Mouse (Mus musculus): ENCODE results near the gene Rexo5.

DNA sequence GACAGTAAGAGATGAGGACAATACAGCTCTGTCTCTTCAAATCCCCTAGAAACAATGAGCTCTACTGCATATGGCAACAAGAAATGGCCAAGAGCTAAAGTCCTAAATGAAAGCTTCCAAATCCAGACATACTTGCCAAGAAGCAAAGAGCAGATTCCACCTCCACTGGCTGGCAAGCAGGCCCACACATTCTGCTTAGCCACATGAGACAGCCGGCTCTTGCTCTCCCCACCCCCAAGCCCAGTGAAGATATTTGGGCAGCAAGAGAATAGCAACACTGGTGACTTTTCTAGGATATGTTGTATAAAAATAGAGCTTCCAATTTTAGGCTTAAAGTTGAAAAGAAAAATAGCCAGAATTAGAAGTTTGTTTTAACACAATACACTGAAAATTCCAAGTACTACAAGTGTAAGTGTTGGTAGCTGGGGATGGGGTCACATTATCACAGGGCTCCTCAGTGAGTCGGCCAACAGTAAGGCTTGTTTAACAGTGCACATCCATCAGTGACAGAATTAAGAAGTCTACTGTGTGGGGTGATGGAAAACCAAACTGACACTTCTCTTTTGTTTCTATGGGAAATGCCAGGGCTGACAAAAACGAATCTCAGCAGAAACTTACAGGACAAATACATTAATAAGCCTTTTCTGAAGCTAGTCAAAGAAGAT is 82.1 kb downstream of the Rexo5 start:
- TF ChIP-seq CTCF (IDR thresholded peaks at IDR 0.05; ENCODE audit: borderline replicate concordance, extremely low read depth, insufficient read depth, insufficient read length) (no peak), POLR2A (IDR thresholded peaks at IDR 0.05; ENCODE audit: borderline replicate concordance, extremely low read depth, insufficient read depth, insufficient read length, poor library complexity, severe bottlenecking) (no peak)
